Mouse (Mus musculus) embryonic facial prominence, embryonic 11.5 days (tissue): ENCODE results near the gene Slc7a1. TPM values are rescaled to one million over a fixed set of nuclear protein-coding genes. Genes with fewer than 3 reads are reported as not detected.
A peak's percentile ranks its signal among the peaks of the same experiment; 100 is the strongest.

Experiments
- ATAC-seq: fragments of 200-750 bp; cut with Nextera tagmentation; replicated peaks from 2 replicates; pipeline ENCODE4 v1.8.0; 2017; ENCODE audit warnings: low read depth; ENCODE audit not compliant: insufficient number of reproducible peaks, low FRiP score, low TSS enrichment
- DNase-seq: peaks from one replicate; pipeline ENCODE4 v3.0.0-alpha.2; 2015; ENCODE audit warnings: low spot score
- H3K27ac ChIP-seq: fragments of 300-500 bp; sonication (generic); replicated peaks from 2 replicates; pipeline ENCODE4 v1.5.1; 2014; ENCODE audit warnings: mild to moderate bottlenecking, low read depth, low read length, control low read depth
- H3K27me3 ChIP-seq: fragments of 300-500 bp; sonication (generic); 2 replicates; pipeline ENCODE4 v1.6.1; 2014; ENCODE audit warnings: mild to moderate bottlenecking, low read length, moderate library complexity, mixed read lengths; ENCODE audit not compliant: control insufficient read depth, insufficient read depth
- H3K36me3 ChIP-seq: fragments of 300-500 bp; sonication (generic); replicated peaks from 2 replicates; pipeline ENCODE4 v1.6.1; 2014; ENCODE audit warnings: low read depth, mild to moderate bottlenecking, low read length, moderate library complexity, mixed read lengths; ENCODE audit not compliant: control insufficient read depth, insufficient read depth
- H3K4me1 ChIP-seq: fragments of 300-500 bp; sonication (generic); 2 replicates; pipeline ENCODE4 v1.6.1; 2014; ENCODE audit warnings: low read length, mixed read lengths; ENCODE audit not compliant: control insufficient read depth, insufficient read depth
- H3K4me2 ChIP-seq: fragments of 300-500 bp; sonication (generic); 2 replicates; pipeline ENCODE4 v1.6.1; 2014; ENCODE audit warnings: low read depth, mild to moderate bottlenecking, control low read depth, low read length, moderate library complexity
- H3K4me3 ChIP-seq: fragments of 300-500 bp; sonication (generic); 2 replicates; pipeline ENCODE4 v1.5.1; 2014; ENCODE audit warnings: low read depth, low read length, control low read depth
- H3K9ac ChIP-seq: fragments of 300-500 bp; sonication (generic); replicated peaks from 2 replicates; pipeline ENCODE4 v1.6.1; 2014; ENCODE audit warnings: mild to moderate bottlenecking, control low read depth, low read length
- H3K9me3 ChIP-seq: fragments of 300-500 bp; sonication (generic); replicated peaks from 2 replicates; pipeline ENCODE4 v1.6.1; 2016; ENCODE audit warnings: mild to moderate bottlenecking, low read length, inconsistent platforms, mixed read lengths; ENCODE audit not compliant: control insufficient read depth
- whole genome bisulfite sequencing: fragments of 180-500 bp; shearing (Covaris S2); extraction: QIAGEN DNeasy Blood & Tissue Kit; methylation state at CpG from one replicate; pipeline ENCODE4 v1.1.7; 2014; 5-methylcytosine and 5-hydroxymethylcytosine counted together
- polyA plus RNA-seq: library from polyadenylated mRNA; unstranded; fragments of >200 nt; fragmentation: Nextera tagmentation; extraction: Ambion mirVana; gene quantifications from 2 replicates; pipeline ENCODE4 v1.2.1, GENCODE M21; 2014

Slc7a1 gene
- polyA plus RNA-seq, 1 experiment from 2014 or later, result 10.9 TPM

DNA sequence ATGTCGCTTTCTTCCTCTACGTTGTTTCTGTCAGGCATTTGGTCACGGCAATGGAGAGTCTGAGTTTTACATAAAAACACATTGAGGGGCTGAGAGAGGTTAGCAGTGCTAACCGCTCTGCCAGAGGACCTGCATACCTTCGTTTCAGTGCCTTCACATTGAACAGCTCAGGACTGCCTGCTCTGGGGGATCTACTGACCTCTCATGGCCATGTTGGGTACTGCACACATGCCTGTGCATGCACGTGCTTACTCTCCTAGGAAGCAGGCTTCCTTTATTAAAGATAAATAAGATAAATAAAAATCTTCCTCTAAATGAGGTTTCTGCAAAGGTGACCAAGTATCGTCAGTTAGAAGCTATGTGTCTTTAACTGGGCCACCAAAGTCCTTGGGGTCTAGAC is 106.4 kb downstream of the Slc7a1 start:
- ATAC-seq, result no peak
- no peak overlapping the region for H3K4me2 ChIP-seq
- no peak overlapping the region for H3K4me3 ChIP-seq
- no peak overlapping the region for H3K9ac ChIP-seq
- no peaks in the 10 kb centered on the region for H3K36me3 ChIP-seq
- H3K9me3 ChIP-seq, result no peaks in the 10 kb centered on the region
- no peaks in the 10 kb centered on the region for H3K4me1 ChIP-seq
- no peaks in the 10 kb centered on the region for H3K27me3 ChIP-seq
- whole genome bisulfite sequencing, result 82% methylated on average over 7 of the region's 7 CpGs
- H3K27ac ChIP-seq, result no peak overlapping the region
- peak; percentile 32 for DNase-seq

GRCm38 (mm10) chr5:148292862-148293261 is 106.8 kb downstream of the Slc7a1 start:
- Histone ChIP-seq H3K4me1 (no peaks in the 10 kb centered on the region), H3K9me3 (no peaks in the 10 kb centered on the region), H3K36me3 (no peaks in the 10 kb centered on the region), H3K4me3 (no peak overlapping the region), H3K27ac (no peak overlapping the region), H3K9ac (no peak overlapping the region), H3K27me3 (no peaks in the 10 kb centered on the region), H3K4me2 (no peak overlapping the region)
- 84% methylated on average over 7 of the region's 7 CpGs for WGBS
- ATAC-seq (no peak), DNase-seq (no peak)

- H3K36me3 ChIP-seq, result no peaks in the 10 kb centered on the region
- no peak overlapping the region for H3K4me3 ChIP-seq
- H3K9me3 ChIP-seq, result no peaks in the 10 kb centered on the region
- 65% methylated on average over 7 of the region's 7 CpGs for WGBS
- DNase-seq (no peak), ATAC-seq (0 out of 2 replicates have a peak, but pooled peaks have one; percentile 48)
- H3K4me1 ChIP-seq, result no peaks in the 10 kb centered on the region
- no peak overlapping the region for H3K27ac ChIP-seq
- no peaks in the 10 kb centered on the region for H3K27me3 ChIP-seq
- H3K9ac ChIP-seq, result no peak overlapping the region
- H3K4me2 ChIP-seq, result no peak overlapping the region
Observed at GRCm38 (mm10) chr5:148289951-148290350, 109.8 kb downstream of the Slc7a1 start.

DNA sequence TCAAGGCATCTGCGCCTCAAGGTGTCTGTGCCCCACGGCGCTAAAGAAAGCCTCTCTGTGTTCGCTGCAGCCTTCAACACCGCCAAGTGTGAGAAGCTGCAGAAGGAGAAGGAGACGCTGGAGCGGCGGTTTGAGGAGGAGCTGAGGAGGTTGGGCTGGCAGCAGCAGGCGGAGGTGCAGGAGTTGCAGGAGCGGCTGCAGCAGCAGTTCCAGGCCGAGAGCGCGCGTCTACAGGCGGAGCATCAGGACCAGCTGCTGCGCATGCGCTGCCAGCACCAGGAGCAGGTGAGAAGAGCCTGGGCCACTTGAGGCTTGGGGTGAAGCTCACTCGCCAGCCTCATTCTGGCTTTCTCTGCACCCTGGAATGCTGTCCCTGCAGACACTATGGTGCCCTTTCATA is 110.9 kb downstream of the Slc7a1 start:
- H3K27ac ChIP-seq, result no peak overlapping the region
- H3K9ac ChIP-seq, result no peak overlapping the region
- no peaks in the 10 kb centered on the region for H3K4me1 ChIP-seq
- ATAC-seq, result no peak
- H3K9me3 ChIP-seq, result no peaks in the 10 kb centered on the region
- WGBS, result 70% methylated on average over 18 of the region's 18 CpGs
- H3K4me2 ChIP-seq, result no peak overlapping the region
- H3K36me3 ChIP-seq, result no peaks in the 10 kb centered on the region
- H3K27me3 ChIP-seq, result no peaks in the 10 kb centered on the region
- no peak overlapping the region for H3K4me3 ChIP-seq
- no peak for DNase-seq

DNA sequence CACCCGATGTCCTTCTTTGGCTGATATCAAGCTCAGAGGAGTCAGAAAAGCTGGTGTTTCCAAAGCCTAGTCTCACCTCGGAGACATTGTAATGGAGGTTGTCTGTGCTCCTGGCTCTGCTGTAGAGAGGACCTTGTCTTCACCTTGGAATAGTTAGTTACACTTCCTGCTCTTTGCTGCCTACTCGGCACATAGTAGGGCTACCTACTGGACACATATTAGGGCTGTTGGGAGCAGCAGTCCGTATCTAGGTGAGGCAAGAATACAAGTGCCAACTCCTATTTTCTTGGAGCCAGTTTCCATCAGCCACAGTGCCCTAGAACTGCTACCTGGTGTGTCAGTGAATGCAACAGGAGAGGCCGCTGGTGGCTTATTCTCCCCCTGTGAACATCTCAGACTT is 112.2 kb downstream of the Slc7a1 start:
- WGBS, result 92% methylated on average over 5 of the region's 5 CpGs
- H3K27ac ChIP-seq, result no peak overlapping the region
- H3K4me1 ChIP-seq, result no peaks in the 10 kb centered on the region
- no peak overlapping the region for H3K9ac ChIP-seq
- no peaks in the 10 kb centered on the region for H3K9me3 ChIP-seq
- no peaks in the 10 kb centered on the region for H3K36me3 ChIP-seq
- DNase-seq (no peak), ATAC-seq (no peak)
- H3K27me3 ChIP-seq, result no peaks in the 10 kb centered on the region
- H3K4me2 ChIP-seq, result no peak overlapping the region
- H3K4me3 ChIP-seq, result no peak overlapping the region

- no peak overlapping the region for H3K9ac ChIP-seq
- ATAC-seq (no peak), DNase-seq (no peak)
- H3K4me1 ChIP-seq, result no peaks in the 10 kb centered on the region
- H3K27me3 ChIP-seq, result no peaks in the 10 kb centered on the region
- no peak overlapping the region for H3K4me2 ChIP-seq
- WGBS, result 92% methylated on average over 3 of the region's 3 CpGs
- no peak overlapping the region for H3K27ac ChIP-seq
- no peak overlapping the region for H3K4me3 ChIP-seq
- H3K9me3 ChIP-seq, result no peaks in the 10 kb centered on the region
- H3K36me3 ChIP-seq, result no peaks in the 10 kb centered on the region
Observed at GRCm38 (mm10) chr5:148283584-148283983, 116.1 kb downstream of the Slc7a1 start.

- DNase-seq, result no peak
- no peaks in the 10 kb centered on the region for H3K4me1 ChIP-seq
- H3K4me3 ChIP-seq, result no peak overlapping the region
- no peak overlapping the region for H3K9ac ChIP-seq
- H3K4me2 ChIP-seq, result no peak overlapping the region
- WGBS, result 84% methylated on average over 2 of the region's 2 CpGs
- no peaks in the 10 kb centered on the region for H3K27me3 ChIP-seq
- no peaks in the 10 kb centered on the region for H3K9me3 ChIP-seq
- ATAC-seq, result no peak
- no peaks in the 10 kb centered on the region for H3K36me3 ChIP-seq
- H3K27ac ChIP-seq, result no peak overlapping the region
Observed at GRCm38 (mm10) chr5:148283177-148283576, 116.5 kb downstream of the Slc7a1 start.

- H3K27ac ChIP-seq, result no peak overlapping the region
- no peaks in the 10 kb centered on the region for H3K4me1 ChIP-seq
- H3K9me3 ChIP-seq, result no peaks in the 10 kb centered on the region
- DNase-seq (no peak), ATAC-seq (no peak)
- H3K4me2 ChIP-seq, result no peak overlapping the region
- no peaks in the 10 kb centered on the region for H3K27me3 ChIP-seq
- no peak overlapping the region for H3K4me3 ChIP-seq
- 94% methylated on average over 5 of the region's 5 CpGs for WGBS
- no peaks in the 10 kb centered on the region for H3K36me3 ChIP-seq
- no peak overlapping the region for H3K9ac ChIP-seq
Observed at GRCm38 (mm10) chr5:148282631-148283030, 117.1 kb downstream of the Slc7a1 start.
